Mouse (Mus musculus): ENCODE results near the gene Atp8a2. TPM values are rescaled to one million over a fixed set of nuclear protein-coding genes. Genes with fewer than 3 reads are reported as not detected.
"Not testable (repeated sequence)": the region's sequence is repeated elsewhere in the genome, so short reads cannot be mapped to it uniquely, and the experiment has no call there.

Atp8a2 gene
- polyA plus RNA-seq, 1 experiment from 2014 or later = 6.1 TPM

GRCm38 (mm10) chr14:59836876-59837543 lies 360.0 kb downstream of the Atp8a2 start:
- H3K4me1 ChIP-seq = peaks cover 4% of the 10 kb centered on the region; the same call in 1 of the 2 replicates
- H3K4me3 ChIP-seq = no peak overlapping the region
- 40% methylated on average over 10 of the region's 10 CpGs for WGBS
- no peaks in the 10 kb centered on the region for H3K36me3 ChIP-seq
- H3K4me2 ChIP-seq (replicated peaks) = 0 out of 2 replicates have a peak overlapping the region, but pooled peaks have one; percentile 2
- ATAC-seq (ENCODE audit: insufficient number of reproducible peaks, insufficient read depth, low FRiP score, low TSS enrichment) = no peak
- no peaks in the 10 kb centered on the region for H3K27me3 ChIP-seq
- H3K27ac ChIP-seq = peak overlapping the region; percentile 23; the same call in 1 of the 2 replicates
- no peaks in the 10 kb centered on the region for H3K9me3 ChIP-seq
- H3K9ac ChIP-seq = no peak overlapping the region

- Histone ChIP-seq H3K27me3 (no peaks in the 10 kb centered on the region), H3K9ac (no peak overlapping the region), H3K4me2 (replicated peaks) (no peak overlapping the region), H3K27ac (no peak overlapping the region), H3K4me3 (no peak overlapping the region), H3K9me3 (no peaks in the 10 kb centered on the region), H3K4me1 (peaks cover 7% of the 10 kb centered on the region; the same call in 1 of the 2 replicates), H3K36me3 (no peaks in the 10 kb centered on the region)
- ATAC-seq (ENCODE audit: insufficient number of reproducible peaks, insufficient read depth, low FRiP score, low TSS enrichment) = no peak
- 72% methylated on average over 5 of the region's 5 CpGs for WGBS
These were observed 367.4 kb downstream of the Atp8a2 start for GRCm38 (mm10) chr14:59829580-59829979.

GRCm38 (mm10) chr14:59827409-59827808 lies 369.6 kb downstream of the Atp8a2 start:
- no peak overlapping the region for H3K9ac ChIP-seq
- H3K9me3 ChIP-seq = no peaks in the 10 kb centered on the region
- no peak overlapping the region for H3K4me2 ChIP-seq (replicated peaks)
- WGBS = 18% methylated on average over 5 of the region's 5 CpGs
- H3K4me1 ChIP-seq = peaks cover 7% of the 10 kb centered on the region; the same call in 1 of the 2 replicates
- H3K36me3 ChIP-seq = no peaks in the 10 kb centered on the region
- no peak for ATAC-seq (ENCODE audit: insufficient number of reproducible peaks, insufficient read depth, low FRiP score, low TSS enrichment)
- H3K27ac ChIP-seq = no peak overlapping the region
- no peak overlapping the region for H3K4me3 ChIP-seq
- no peaks in the 10 kb centered on the region for H3K27me3 ChIP-seq

DNA sequence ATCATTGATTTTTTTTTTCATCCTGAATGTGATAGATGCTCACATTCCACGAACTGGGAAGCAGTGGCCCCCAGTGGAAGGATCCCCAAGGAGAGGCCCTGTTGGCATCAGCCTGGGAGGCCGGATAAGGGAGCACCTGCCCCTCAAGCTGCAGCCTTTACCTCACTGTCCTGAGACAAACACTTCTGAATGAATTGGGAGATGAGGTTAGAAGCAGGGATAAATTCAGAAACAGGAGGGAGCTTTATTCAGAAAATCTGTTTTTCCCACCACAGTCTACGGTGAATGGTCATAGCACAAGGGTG lies 376.9 kb downstream of the Atp8a2 start:
- H3K4me2 ChIP-seq (replicated peaks) = no peak overlapping the region
- 61% methylated on average over 3 of the region's 3 CpGs for WGBS
- no peak overlapping the region for H3K9ac ChIP-seq
- H3K4me3 ChIP-seq = no peak overlapping the region
- no peaks in the 10 kb centered on the region for H3K4me1 ChIP-seq
- no peak overlapping the region for H3K27ac ChIP-seq
- H3K27me3 ChIP-seq = no peaks in the 10 kb centered on the region
- H3K36me3 ChIP-seq = no peaks in the 10 kb centered on the region
- H3K9me3 ChIP-seq = no peaks in the 10 kb centered on the region
- ATAC-seq (ENCODE audit: insufficient number of reproducible peaks, insufficient read depth, low FRiP score, low TSS enrichment) = no peak

DNA sequence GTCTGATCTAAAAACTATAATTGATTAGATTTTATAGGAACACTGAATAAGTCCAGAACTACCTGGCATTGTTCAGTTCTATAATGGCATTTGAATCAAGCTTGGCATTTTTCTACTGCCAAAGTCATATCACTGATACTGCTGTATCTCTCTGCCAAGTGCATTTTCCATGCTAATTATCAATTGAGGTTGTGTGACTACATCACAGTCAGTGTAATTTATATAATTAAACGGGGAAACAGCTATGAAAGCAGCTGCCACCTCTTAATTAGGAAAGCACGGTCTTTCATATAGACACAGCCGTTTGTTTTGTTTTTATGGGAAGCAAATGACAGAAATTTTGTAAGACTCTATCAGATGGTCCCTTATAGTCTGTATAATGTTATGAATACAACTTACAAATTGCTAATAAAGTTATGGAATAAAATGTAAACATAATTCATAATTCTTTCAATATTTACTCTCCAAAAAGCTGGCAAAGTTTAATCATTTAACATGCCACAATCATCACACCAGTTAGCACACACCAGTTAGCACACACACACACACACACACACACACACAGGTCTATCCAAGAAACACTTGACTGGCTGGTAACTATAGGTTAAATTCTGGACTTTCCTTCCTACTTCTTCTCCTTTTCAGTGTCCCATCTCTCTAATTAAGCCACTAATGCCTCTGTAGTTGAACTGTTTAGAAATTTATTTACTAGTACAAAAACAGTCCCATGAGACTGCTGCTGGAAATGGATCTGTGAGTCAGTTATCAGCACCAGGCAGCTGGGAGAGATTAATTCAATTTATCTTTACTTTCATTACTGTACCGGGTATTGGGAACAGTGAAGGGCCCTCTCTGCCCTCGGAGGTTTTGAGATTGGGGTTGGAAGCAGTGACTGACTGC lies 377.5 kb downstream of the Atp8a2 start:
- no peak overlapping the region for H3K4me2 ChIP-seq (replicated peaks)
- 58% methylated on average over 5 of the region's 5 CpGs for WGBS
- no peaks in the 10 kb centered on the region for H3K36me3 ChIP-seq
- no peak overlapping the region for H3K9ac ChIP-seq
- no peak overlapping the region for H3K4me3 ChIP-seq
- no peak for ATAC-seq (ENCODE audit: insufficient number of reproducible peaks, insufficient read depth, low FRiP score, low TSS enrichment)
- H3K4me1 ChIP-seq = no peaks in the 10 kb centered on the region
- H3K9me3 ChIP-seq = no peaks in the 10 kb centered on the region
- H3K27ac ChIP-seq = no peak overlapping the region
- no peaks in the 10 kb centered on the region for H3K27me3 ChIP-seq

GRCm38 (mm10) chr14:59810316-59810715 lies 386.7 kb downstream of the Atp8a2 start:
- H3K36me3 ChIP-seq; H3K4me3 ChIP-seq; H3K9me3 ChIP-seq; H3K9ac ChIP-seq; H3K27ac ChIP-seq; H3K4me2 ChIP-seq (replicated peaks); H3K27me3 ChIP-seq: not testable (repeated sequence)
- WGBS = 88% methylated on average over 2 of the region's 2 CpGs
- ATAC-seq (ENCODE audit: insufficient number of reproducible peaks, insufficient read depth, low FRiP score, low TSS enrichment) = 0 out of 2 replicates have a peak, but pooled peaks have one; percentile 41
- peaks cover 11% of the 10 kb centered on the region; the same call in 1 of the 2 replicates for H3K4me1 ChIP-seq

GRCm38 (mm10) chr14:59809790-59810189 lies 387.2 kb downstream of the Atp8a2 start:
- H3K36me3 ChIP-seq = no peaks in the 10 kb centered on the region
- peaks cover 11% of the 10 kb centered on the region; the same call in 1 of the 2 replicates for H3K4me1 ChIP-seq
- ATAC-seq (ENCODE audit: insufficient number of reproducible peaks, insufficient read depth, low FRiP score, low TSS enrichment) = no peak
- H3K4me3 ChIP-seq = no peak overlapping the region
- H3K4me2 ChIP-seq (replicated peaks) = no peak overlapping the region
- H3K27me3 ChIP-seq = no peaks in the 10 kb centered on the region
- H3K9ac ChIP-seq = no peak overlapping the region
- 68% methylated on average over 4 of the region's 4 CpGs for WGBS
- H3K9me3 ChIP-seq = no peaks in the 10 kb centered on the region
- no peak overlapping the region for H3K27ac ChIP-seq

GRCm38 (mm10) chr14:59807528-59808300 lies 389.3 kb downstream of the Atp8a2 start:
- WGBS = 76% methylated on average over 7 of the region's 7 CpGs
- no peak overlapping the region for H3K4me3 ChIP-seq
- no peak for ATAC-seq (ENCODE audit: insufficient number of reproducible peaks, insufficient read depth, low FRiP score, low TSS enrichment)
- H3K9me3 ChIP-seq = no peaks in the 10 kb centered on the region
- no peaks in the 10 kb centered on the region for H3K27me3 ChIP-seq
- H3K36me3 ChIP-seq = no peaks in the 10 kb centered on the region
- no peak overlapping the region for H3K27ac ChIP-seq
- peaks cover 11% of the 10 kb centered on the region; the same call in 1 of the 2 replicates for H3K4me1 ChIP-seq
- H3K9ac ChIP-seq = no peak overlapping the region
- no peak overlapping the region for H3K4me2 ChIP-seq (replicated peaks)

- no peak overlapping the region for H3K4me2 ChIP-seq (replicated peaks)
- no peak for ATAC-seq (ENCODE audit: insufficient number of reproducible peaks, insufficient read depth, low FRiP score, low TSS enrichment)
- no peaks in the 10 kb centered on the region for H3K27me3 ChIP-seq
- WGBS = 41% methylated on average over 4 of the region's 4 CpGs
- H3K27ac ChIP-seq = peak overlapping the region; percentile 63; the same call in 1 of the 2 replicates
- H3K9ac ChIP-seq = no peak overlapping the region
- H3K4me1 ChIP-seq = peaks cover 11% of the 10 kb centered on the region; the same call in 1 of the 2 replicates
- H3K9me3 ChIP-seq = no peaks in the 10 kb centered on the region
- H3K4me3 ChIP-seq = no peak overlapping the region
- H3K36me3 ChIP-seq = no peaks in the 10 kb centered on the region
These were observed 390.1 kb downstream of the Atp8a2 start for GRCm38 (mm10) chr14:59806910-59807309.

GRCm38 (mm10) chr14:59806159-59806558 lies 390.8 kb downstream of the Atp8a2 start:
- no peak for ATAC-seq (ENCODE audit: insufficient number of reproducible peaks, insufficient read depth, low FRiP score, low TSS enrichment)
- Histone ChIP-seq H3K9me3 (no peaks in the 10 kb centered on the region), H3K27me3 (no peaks in the 10 kb centered on the region), H3K4me2 (replicated peaks) (no peak overlapping the region), H3K4me1 (peaks cover 11% of the 10 kb centered on the region; the same call in 1 of the 2 replicates), H3K9ac (no peak overlapping the region), H3K36me3 (no peaks in the 10 kb centered on the region), H3K27ac (no peak overlapping the region), H3K4me3 (no peak overlapping the region)
- WGBS = 34% methylated on average over 4 of the region's 4 CpGs

DNA sequence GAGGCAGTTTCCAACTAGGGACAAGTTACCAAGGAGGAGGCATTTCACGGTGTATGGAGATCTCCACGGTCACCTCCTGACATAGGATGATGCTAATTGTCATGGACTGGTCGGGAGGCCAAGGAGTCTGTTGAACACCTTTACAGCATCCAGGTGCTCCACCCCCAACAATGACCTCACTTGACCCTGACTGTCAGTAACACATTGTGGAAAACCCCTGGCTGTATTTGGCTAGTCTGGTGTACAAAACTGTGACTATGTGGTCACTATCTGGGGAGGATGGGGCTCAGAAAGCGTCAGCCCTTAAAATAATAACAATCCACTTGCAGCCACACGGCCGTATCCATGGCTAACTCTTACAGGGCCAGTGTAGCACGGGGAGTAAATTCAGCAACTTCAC lies 391.3 kb downstream of the Atp8a2 start:
- H3K9ac ChIP-seq = no peak overlapping the region
- no peak overlapping the region for H3K27ac ChIP-seq
- 39% methylated on average over 7 of the region's 7 CpGs for WGBS

More for the DNA sequence above, 391.3 kb downstream of the Atp8a2 start:
- H3K9me3 ChIP-seq = no peaks in the 10 kb centered on the region
- H3K27me3 ChIP-seq = no peaks in the 10 kb centered on the region
- peaks cover 11% of the 10 kb centered on the region; the same call in 1 of the 2 replicates for H3K4me1 ChIP-seq
- H3K4me2 ChIP-seq (replicated peaks) = no peak overlapping the region
- no peak overlapping the region for H3K4me3 ChIP-seq
- no peak for ATAC-seq (ENCODE audit: insufficient number of reproducible peaks, insufficient read depth, low FRiP score, low TSS enrichment)
- no peaks in the 10 kb centered on the region for H3K36me3 ChIP-seq

Data from embryonic facial prominence, embryonic 12.5 days (tissue).